Mouse (Mus musculus): ENCODE results near the gene Rnf220.
"Not testable (repeated sequence)": the region's sequence is repeated elsewhere in the genome, so short reads cannot be mapped to it uniquely, and the experiment has no call there.

Gene Rnf220

GRCm38 (mm10) chr4:117277021-117277420 lies 219.8 kb downstream of the Rnf220 start:
- DNase-seq (ENCODE audit: extremely low spot score, low read depth, low spot score): no peak

DNA sequence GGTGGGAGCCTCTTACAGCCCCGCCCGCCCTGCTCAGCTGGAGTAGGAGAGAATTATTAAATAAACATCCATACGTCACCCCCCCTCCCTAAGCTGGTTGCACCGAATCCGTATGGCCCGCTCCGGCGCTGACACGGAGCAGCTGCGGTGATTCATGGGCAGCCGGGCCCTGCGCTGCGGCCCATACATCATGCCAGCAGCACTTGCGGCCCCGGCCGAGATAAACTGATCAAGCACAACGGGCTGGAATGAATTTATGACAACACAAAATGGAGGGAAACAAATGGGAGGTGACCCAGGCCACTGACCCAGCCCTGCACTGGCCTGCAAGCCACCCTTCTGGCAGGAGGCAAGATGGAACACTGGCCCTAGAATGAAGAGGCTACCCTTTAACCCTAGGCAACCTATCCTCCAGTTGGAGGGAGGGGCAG lies 220.6 kb downstream of the Rnf220 start:
- DNase-seq (ENCODE audit: extremely low spot score, low read depth, low spot score): no peak

DNA sequence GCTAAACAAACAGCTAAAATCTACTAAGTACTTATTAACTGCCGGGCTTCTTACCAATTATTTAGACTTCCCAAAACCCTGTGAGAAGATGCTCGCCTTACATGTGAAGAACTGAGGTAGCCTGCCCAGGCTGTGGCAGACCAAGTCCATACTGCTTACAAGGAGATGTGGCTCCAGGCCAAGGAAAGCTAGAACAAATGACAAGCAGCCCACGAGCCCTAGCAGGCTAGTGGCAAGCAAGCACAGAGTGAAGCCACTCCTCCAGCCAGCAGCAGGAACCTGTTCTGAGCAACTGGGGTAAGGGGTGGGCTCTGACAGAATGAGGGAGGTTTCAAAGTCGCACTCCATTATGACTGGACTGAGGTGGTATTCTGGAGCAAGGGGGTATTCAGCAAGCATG lies 222.1 kb downstream of the Rnf220 start:
- DNase-seq (ENCODE audit: extremely low spot score, low read depth, low spot score): no peak

- DNase-seq (ENCODE audit: extremely low spot score, low read depth, low spot score): no peak
Measured at GRCm38 (mm10) chr4:117272459-117272858, 224.4 kb downstream of the Rnf220 start.

DNA sequence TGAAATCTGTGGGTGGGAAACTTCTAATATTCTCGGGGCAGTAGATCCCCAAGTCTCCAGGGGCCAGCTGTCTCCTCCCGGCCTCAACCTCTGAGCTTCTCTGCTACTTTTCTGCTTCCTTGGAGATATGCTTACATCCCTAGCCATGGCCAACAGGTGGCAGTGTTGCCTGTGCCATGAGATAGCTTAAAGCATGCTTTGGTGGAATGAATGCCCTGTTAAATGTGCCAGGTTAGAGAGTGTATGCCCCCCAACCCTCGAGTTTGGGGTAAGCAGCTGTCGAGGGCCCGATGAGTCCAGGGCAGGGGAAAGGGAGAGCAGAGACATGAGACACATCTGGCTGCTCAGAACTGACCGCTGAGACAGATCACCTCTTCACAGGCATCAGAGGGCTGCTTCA lies 226.6 kb downstream of the Rnf220 start:
- no peak for DNase-seq (ENCODE audit: extremely low spot score, low read depth, low spot score)

- no peak for DNase-seq (ENCODE audit: extremely low spot score, low read depth, low spot score)
Measured at GRCm38 (mm10) chr4:117267831-117268437, 228.9 kb downstream of the Rnf220 start.

DNA sequence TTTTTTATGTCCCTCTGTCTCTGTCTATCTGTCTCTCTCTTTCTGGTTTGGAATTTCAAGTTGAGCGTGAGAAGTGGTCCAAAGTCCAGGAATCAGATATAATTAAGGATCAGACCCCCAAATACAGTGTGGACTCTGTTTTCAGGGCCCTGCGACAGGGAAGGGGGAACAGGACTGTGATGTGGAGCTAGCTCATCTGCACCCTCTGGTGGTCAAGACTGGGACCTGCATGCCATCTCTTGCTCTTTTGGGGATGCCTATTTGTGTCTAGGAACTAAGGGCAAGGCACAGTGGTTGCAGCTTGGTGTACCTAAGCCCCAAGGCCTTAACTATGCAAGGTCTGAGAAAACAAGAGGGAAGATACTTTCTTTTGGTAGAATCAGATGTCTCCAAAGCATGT lies 229.6 kb downstream of the Rnf220 start:
- DNase-seq (ENCODE audit: extremely low spot score, low read depth, low spot score): peak; percentile 86

DNA sequence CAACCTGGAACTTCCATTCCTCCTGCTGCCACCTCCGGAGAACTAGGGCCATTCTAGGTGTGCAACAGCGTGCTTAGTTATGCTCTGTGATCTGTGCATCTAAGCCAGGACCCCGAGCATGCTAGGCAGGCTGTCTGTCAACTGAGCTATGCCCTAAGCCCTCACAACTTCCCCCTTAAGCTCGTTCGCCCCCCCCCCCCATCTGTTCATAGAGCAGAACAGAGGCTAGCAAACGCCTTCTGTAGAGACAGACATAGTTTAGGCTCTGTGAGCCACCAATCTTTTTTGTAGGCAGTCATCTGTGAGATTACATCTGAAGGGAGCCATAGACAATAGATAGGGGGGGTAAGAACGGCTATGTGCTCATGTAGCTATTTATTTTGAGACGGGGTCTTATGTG lies 233.9 kb downstream of the Rnf220 start:
- DNase-seq (ENCODE audit: extremely low spot score, low read depth, low spot score): no peak

GRCm38 (mm10) chr4:117262101-117262913 lies 234.5 kb downstream of the Rnf220 start:
- no peak for DNase-seq (ENCODE audit: extremely low spot score, low read depth, low spot score)

DNA sequence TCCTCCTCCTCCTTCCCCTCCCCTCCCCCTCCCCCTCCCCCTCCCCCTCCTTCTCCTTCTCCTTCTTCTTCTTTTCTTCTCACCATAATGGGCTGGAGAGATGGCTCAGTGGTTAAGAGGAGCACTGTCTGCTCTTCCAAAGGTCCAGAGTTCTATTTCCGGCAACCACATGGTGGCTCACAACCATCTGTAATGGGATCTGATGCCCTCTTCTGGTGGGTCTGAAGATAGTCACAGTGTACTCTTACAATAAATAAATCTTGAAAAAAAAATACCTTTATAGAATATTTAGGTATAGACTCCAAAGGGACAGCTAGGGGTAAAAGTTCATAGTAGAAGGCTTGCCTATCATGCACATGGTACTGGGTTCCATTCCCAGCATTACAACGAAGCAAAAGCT lies 235.6 kb downstream of the Rnf220 start:
- no peak for DNase-seq (ENCODE audit: extremely low spot score, low read depth, low spot score)

GRCm38 (mm10) chr4:117259909-117260308 lies 236.9 kb downstream of the Rnf220 start:
- DNase-seq (ENCODE audit: extremely low spot score, low read depth, low spot score): not testable (repeated sequence)

DNA sequence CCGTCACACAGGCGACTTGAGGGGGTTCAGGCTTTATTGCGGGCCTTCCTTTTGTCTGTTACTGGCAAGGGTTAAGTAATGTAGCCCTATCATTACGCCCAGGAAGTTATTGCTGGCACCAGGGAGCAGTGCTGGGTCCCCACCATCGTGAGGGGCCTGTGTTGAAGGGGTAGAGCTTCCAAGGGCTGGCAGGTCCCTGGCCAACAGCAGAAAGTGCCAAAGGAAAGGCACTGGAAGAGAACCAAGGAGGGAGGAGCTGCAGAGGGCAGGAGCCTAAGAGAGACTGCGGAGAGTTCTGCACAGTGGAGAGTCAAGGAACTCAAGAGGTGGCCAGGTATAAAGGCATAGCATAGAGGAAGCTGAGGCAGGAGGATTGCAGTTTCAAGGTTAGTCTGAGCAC lies 242.2 kb downstream of the Rnf220 start:
- no peak for DNase-seq (ENCODE audit: extremely low spot score, low read depth, low spot score)

- no peak for DNase-seq (ENCODE audit: extremely low spot score, low read depth, low spot score)
Measured at GRCm38 (mm10) chr4:117254017-117254627, 242.7 kb downstream of the Rnf220 start.

- no peak for DNase-seq (ENCODE audit: extremely low spot score, low read depth, low spot score)
Measured at GRCm38 (mm10) chr4:117253218-117254016, 243.4 kb downstream of the Rnf220 start.

DNA sequence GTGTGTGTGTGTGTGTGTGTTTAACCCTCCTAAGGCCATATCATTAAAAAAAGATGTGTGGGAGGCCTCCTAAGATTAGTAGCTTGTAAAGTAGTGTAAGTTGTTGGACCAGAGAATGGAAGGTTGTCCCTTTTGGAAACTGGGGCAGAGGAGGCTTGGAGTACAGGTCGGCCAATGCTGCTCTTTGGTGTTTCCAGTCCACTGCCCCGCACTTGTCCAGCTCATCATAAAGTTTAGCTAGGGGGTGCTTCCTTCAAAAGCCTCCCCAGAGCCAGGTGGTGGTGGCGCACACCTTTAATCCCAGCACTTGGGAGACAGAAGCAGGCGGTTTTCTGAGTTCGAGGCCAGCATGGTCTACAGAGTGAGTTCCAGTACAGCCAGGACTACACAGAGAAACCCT lies 244.1 kb downstream of the Rnf220 start:
- no peak for DNase-seq (ENCODE audit: extremely low spot score, low read depth, low spot score)

GRCm38 (mm10) chr4:117252351-117252750 lies 244.5 kb downstream of the Rnf220 start:
- DNase-seq (ENCODE audit: extremely low spot score, low read depth, low spot score): no peak

- DNase-seq (ENCODE audit: extremely low spot score, low read depth, low spot score): no peak
Measured at GRCm38 (mm10) chr4:117251801-117252316, 245.0 kb downstream of the Rnf220 start, which contains the start of the genes Tmem53 and Armh1. TSS of gene Tmem53 (plus strand) at chr4:117251951. TSS of gene Armh1 (minus strand) at chr4:117252125.

DNA sequence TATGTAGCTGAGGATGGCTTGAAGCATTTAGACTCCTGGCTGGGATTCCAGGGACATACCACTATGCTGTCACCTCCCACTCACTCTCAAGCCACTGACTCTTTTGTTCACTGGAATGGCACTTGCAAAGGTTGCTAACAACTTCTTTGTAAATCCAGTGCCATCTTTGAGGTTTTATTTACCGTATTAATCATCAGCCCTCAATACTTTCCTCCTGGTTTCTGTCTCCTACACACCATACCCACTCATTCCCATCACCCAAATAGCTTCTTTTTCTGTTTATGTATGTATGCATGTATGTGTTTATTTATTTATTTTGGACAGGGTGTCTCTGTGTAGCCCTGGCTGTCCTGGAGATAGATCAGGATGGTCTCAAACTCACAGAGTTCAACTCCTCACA lies 245.9 kb downstream of the Rnf220 start:
- no peak for DNase-seq (ENCODE audit: extremely low spot score, low read depth, low spot score)

DNA sequence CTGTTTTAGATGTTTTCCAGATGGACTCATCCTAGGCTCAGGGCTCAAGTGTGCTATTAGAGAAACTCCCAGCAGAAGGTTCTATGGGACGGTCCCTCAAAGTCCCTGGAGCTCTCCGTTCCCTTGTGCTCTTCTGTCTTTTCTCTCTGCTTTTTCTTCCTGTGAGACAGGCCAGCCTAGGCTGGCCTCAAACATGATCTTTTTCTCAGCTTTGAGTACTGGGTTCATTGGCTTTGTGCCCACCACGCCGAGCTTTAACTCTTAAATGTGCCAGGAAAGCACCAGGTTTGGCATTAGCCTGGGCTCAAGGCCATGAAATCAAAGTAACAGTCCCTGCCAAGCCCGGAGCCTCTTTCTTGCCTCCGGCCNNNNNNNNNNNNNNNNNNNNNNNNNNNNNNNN lies 256.0 kb downstream of the Rnf220 start:
- DNase-seq (ENCODE audit: extremely low spot score, low read depth, low spot score): no peak

DNA sequence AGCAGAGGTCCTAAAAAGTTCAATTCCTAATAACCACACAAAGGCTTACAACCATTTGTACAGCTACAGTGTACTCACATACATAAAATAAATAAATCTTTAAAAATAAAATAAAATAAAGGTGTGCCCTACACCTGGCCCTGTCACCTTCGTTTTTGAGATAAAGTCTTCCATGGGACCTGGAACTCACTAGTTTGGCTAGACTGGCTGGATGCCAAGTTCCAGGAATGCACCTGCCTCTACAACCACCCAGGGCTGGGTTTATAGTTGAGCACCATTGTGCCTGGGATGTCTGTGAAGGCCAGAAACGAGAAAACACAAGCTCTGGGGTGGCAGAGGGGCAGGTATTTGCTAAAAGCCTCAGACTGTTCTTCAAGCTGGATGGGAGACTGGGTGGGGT lies 257.7 kb downstream of the Rnf220 start:
- DNase-seq (ENCODE audit: extremely low spot score, low read depth, low spot score): no peak

- DNase-seq (ENCODE audit: extremely low spot score, low read depth, low spot score): no peak
Measured at GRCm38 (mm10) chr4:117235822-117236221, 261.0 kb downstream of the Rnf220 start.
